Mouse (Mus musculus): ENCODE results near the gene Magea4.

Magea4 gene

DNA sequence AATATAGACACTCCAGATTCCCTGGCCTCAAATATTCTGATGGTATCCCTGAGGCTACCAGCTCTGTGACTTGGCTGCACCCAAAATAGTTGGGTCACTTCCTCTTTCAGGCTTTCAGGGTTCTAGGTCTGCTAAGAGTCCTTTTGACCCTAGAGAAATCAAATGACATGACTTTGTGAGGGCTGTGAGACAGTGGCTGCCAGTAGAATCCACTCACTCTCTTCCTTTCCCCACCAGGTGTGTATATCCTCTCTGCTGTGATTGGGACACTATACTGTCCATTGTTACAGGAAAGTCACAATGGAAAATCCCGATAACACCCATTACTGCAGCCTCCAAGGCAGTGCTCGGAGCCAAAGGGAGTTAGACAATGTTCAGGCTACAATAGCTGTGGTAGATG lies at the start of gene Magea4:
Gene Magea4 (plus strand): TSS at position 301 of the 400 bp plus-strand sequence.
- DNase-seq (ENCODE audit: low spot score in 2 of 2) = no peak

DNA sequence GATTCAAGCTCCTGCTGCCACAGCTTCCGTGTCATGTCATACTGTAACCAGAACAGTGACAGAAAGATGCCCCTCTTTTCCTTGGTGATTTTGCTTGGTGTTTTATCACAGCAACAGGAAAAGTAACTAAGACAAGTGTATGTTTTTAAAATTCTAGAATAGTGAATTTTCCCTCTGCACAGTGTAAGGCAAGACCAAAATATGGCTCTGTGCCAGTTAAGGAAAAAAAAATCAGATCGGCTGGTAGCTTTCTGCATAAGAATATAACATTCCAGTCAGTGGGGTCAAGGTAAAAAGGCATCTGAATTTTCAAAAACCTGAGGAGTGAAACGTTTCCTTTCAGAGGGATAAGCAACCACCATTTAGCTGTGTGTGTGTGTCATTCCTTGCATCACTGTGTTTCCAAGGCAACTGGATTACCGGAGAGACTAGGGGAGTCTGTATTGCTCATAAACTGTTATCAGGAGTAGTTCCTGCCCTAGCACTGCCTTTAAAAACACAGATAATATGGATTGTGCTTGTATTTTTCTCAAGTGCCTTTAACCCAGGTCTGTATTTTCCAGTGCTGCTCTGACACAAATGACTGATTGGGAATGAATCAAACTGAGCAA lies 18.8 kb upstream of the Magea4 start:
- DNase-seq (ENCODE audit: low spot score in 2 of 2) = no peak

DNA sequence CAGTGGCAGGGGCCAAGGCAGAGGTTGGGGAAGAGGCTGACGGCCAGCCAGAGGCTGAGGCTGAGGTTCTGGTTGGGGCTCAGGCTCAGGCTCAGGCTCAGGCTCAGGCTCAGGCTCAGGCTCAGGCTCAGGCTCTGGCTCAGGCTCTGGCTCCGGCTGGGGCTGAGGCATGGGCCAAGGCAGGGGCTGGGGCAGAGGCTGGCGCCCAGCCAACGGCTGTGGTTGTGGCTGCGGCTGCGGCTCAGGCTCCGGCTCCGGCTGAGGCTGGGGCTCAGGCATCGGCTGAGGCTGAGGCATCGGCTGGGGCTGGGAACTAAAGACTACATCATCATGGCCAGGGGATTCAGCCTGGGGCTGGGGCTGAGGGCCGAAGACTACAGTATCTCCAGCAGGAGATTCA lies 48.8 kb downstream of the Magea4 start:
- DNase-seq (ENCODE audit: low spot score in 2 of 2) = no peak

Measured in spleen, postnatal 4 days (tissue).